ENCODE assay signal across 17 mouse cellular contexts in genomic region chr15:78908982-78909381, GRCm38 (mm10). TPM values are rescaled to one million over a fixed set of nuclear protein-coding genes. Genes with fewer than 3 reads are reported as not detected.
"Had no signal": no experiment of that assay in that cellular context is flagged by ENCODE, and none has a peak within 500 bp of the region (broad histone marks: within the 10 kb centered on the region; RNA-seq: fewer than 3 reads in every experiment).

No protein-coding gene starts in this region.

- H3K4me3 ChIP-seq: layer of hippocampus, adult 2 months; limb, embryonic 15.5 days; myocyte; neural tube, embryonic 13.5 days had no signal

- H3K4me2 ChIP-seq: limb, embryonic 15.5 days; liver, embryonic 11.5 days; midbrain, embryonic 11.5 days; neural tube, embryonic 13.5 days had no signal

- DNase-seq: kidney, adult 2 months; kidney, postnatal 25 days; layer of hippocampus, adult 9-11 months; lung, adult 2 months; lung, postnatal 14 days; lung, postnatal 4 days; midbrain, embryonic 14.5 days; thymus, postnatal 25 days had no signal

- H3K27ac ChIP-seq: kidney, postnatal 0 days; layer of hippocampus, adult 2 months; neural tube, embryonic 13.5 days had no signal

- ATAC-seq: intestine, embryonic 16.5 days had no signal

- H3K36me3 ChIP-seq: neural tube, embryonic 13.5 days had no signal

- H3K9me3 ChIP-seq: limb, embryonic 15.5 days; neural tube, embryonic 13.5 days had no signal

- H3K27me3 ChIP-seq: limb, embryonic 15.5 days; neural tube, embryonic 13.5 days had no signal

- H3K9ac ChIP-seq: limb, embryonic 15.5 days; neural tube, embryonic 13.5 days had no signal

RNA-seq across cellular contexts. Expression of gene Gm49510, which starts 9.5 kb away (rescaled TPM):
- polyA plus RNA-seq: kidney, adult 2 months; midbrain, embryonic 14.5 days; neural tube, embryonic 13.5 days; small intestine, adult 2 months had no signal
